Mouse (Mus musculus): ENCODE results near the gene Tbrg1. TPM values are rescaled to one million over a fixed set of nuclear protein-coding genes. Genes with fewer than 3 reads are reported as not detected.

The Tbrg1 gene
- 93.3 TPM for polyA plus RNA-seq (2012; fragmentation: generic; extraction: Trizol)

DNA sequence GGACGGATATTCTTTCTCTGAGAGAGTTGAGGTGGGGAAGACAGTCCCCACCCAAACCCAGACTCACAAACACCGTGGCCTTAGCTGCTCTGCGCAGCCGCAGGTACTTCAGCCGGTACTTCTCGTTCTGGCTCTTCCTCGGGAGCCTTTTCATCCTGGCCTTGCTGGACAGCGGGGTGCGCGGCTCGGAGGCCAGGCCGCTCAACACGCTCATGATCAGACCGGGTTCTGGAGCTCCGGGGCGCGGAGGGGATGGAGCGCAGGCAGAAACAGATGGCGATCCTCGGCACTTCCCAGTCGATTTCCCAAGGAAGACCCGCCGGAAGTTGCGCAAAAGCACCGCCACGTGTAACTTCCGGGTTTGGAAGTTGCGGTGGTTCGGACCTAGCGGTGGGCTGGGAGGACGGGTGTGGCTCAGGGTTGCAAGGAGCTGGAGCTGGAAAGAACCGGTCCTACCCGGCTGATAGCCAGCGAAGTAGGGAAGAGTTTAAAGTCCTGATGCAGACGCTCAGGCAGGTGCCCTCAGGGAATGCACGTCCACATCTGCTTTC lies at the start of gene Tbrg1:
Gene Tbrg1 (minus strand): TSS at position 382 of the 551 bp plus-strand sequence.
- TF ChIP-seq TCF3 (IDR thresholded peaks at IDR 0.05; ENCODE audit: insufficient read length, low read depth), result no peak
- peak; percentile 96 for TF ChIP-seq CEBPB (IDR thresholded peaks at IDR 0.05; ENCODE audit: insufficient read depth, poor library complexity, severe bottlenecking)
- TF ChIP-seq REST (IDR thresholded peaks at IDR 0.05; ENCODE audit: insufficient read depth, insufficient read length), result no peak
- peak; percentile 61 for TF ChIP-seq POLR2AphosphoS2 (IDR thresholded peaks at IDR 0.05; ENCODE audit: insufficient read length, low read depth)
- TF ChIP-seq MAX (IDR thresholded peaks at IDR 0.05; ENCODE audit: low read depth), result peak; percentile 61
- TF ChIP-seq POLR2A (IDR thresholded peaks at IDR 0.05; ENCODE audit: insufficient read length, low read depth), result peak; percentile 57
- TF ChIP-seq E2F4 (IDR thresholded peaks at IDR 0.05; ENCODE audit: insufficient read depth), result no peak
- TF ChIP-seq TCF12 (IDR thresholded peaks at IDR 0.05; ENCODE audit: insufficient read depth, poor library complexity, severe bottlenecking), result no peak
- peak in 1 of 3 experiments; percentile 2 for TF ChIP-seq MYOG (IDR thresholded peaks at IDR 0.05; ENCODE audit: control insufficient read depth in 1 of 3, insufficient read depth in 1 of 3, insufficient read length in 2 of 3, low read depth in 2 of 3)
- no peak for TF ChIP-seq USF1 (IDR thresholded peaks at IDR 0.05; ENCODE audit: low read depth)
- H3K27me3 ChIP-seq (ENCODE audit: control insufficient read depth, insufficient read depth, insufficient read length), result no peaks in the 10 kb centered on the region

DNA sequence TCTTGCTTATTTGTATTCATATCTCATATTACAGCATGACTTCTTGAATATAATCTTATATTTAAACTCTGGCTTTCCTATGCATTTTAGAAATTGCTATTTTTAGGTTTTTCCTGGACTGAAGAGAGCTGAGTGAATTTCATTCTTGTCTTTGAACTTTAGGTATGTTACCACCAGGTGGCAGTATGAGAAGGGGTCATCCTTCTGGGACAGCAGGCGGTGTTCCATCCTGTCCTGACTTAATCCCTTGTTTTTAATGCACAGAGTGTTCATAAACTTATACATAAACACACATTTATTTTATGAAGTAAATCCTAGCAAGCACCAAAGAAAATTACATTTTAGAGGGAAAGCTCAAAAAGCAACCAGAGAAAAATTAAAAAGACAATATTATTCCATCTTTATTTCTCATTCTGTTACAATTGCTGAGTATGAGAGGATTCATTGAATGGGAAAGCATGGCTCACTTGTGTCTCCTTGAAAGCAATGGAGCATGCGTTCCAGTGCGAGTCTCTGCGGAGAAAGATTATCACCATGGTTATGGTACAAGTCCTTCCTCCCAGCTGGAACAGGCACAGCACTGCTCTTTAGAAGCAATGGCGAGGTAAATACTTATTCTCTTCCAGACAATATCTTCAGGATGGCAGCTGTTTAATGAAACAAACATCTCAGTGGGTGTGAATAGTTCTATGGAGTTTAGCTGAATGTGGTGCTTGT lies 33.0 kb upstream of the Tbrg1 start:
- no peaks in the 10 kb centered on the region for H3K27me3 ChIP-seq (ENCODE audit: control insufficient read depth, insufficient read depth, insufficient read length)
- H3K4me2 ChIP-seq (ENCODE audit: low read depth), result no peak overlapping the region
- no peak for TF ChIP-seq MAX (IDR thresholded peaks at IDR 0.05; ENCODE audit: low read depth)
- TF ChIP-seq CEBPB (IDR thresholded peaks at IDR 0.05; ENCODE audit: insufficient read depth, poor library complexity, severe bottlenecking), result no peak
- H3ac ChIP-seq (ENCODE audit: control insufficient read depth, insufficient read length), result no peak overlapping the region
- no peaks in the 10 kb centered on the region for H3K79me2 ChIP-seq (ENCODE audit: control insufficient read depth, insufficient read depth)
- no peaks in the 10 kb centered on the region for H3K36me3 ChIP-seq (ENCODE audit: control insufficient read depth, insufficient read depth)
- no peak overlapping the region for H3K4me3 ChIP-seq

More for the DNA sequence above, at the start of gene Tbrg1:
- H3K36me3 ChIP-seq (ENCODE audit: control insufficient read depth, insufficient read depth), result peaks cover 20% of the 10 kb centered on the region
- H3K4me2 ChIP-seq (ENCODE audit: low read depth), result peak within 1 kb of the TSS; percentile 97
- peak within 1 kb of the TSS; percentile 12 for H3ac ChIP-seq (ENCODE audit: control insufficient read depth, insufficient read length)
- H3K79me2 ChIP-seq (ENCODE audit: control insufficient read depth, insufficient read depth), result peaks cover 20% of the 10 kb centered on the region
- peak within 1 kb of the TSS; percentile 97 for H3K4me3 ChIP-seq

DNA sequence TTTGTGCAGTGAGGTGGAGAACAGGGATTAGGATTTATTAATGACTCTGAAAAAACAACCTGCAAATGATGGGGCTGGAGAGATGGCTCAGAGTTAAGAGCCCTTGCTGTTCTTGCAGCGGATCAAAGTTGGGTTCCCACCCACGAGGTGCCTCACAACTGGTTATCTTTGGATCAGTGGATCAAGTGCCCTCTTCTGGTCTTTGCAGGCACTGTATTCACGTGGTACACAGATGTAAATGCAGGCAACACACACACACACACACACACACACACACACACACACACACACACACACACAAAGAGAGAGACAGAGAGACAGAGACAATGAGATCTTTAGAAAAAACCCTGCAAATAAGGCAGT lies 30.8 kb upstream of the Tbrg1 start:
- no peaks in the 10 kb centered on the region for H3K79me2 ChIP-seq (ENCODE audit: control insufficient read depth, insufficient read depth)
- no peaks in the 10 kb centered on the region for H3K27me3 ChIP-seq (ENCODE audit: control insufficient read depth, insufficient read depth, insufficient read length)
- no peaks in the 10 kb centered on the region for H3K36me3 ChIP-seq (ENCODE audit: control insufficient read depth, insufficient read depth)
- no peak overlapping the region for H3K4me2 ChIP-seq (ENCODE audit: low read depth)
- H3ac ChIP-seq (ENCODE audit: control insufficient read depth, insufficient read length), result no peak overlapping the region
- H3K4me3 ChIP-seq, result no peak overlapping the region
- TF ChIP-seq USF1 (IDR thresholded peaks at IDR 0.05; ENCODE audit: low read depth) (no peak), REST (IDR thresholded peaks at IDR 0.05; ENCODE audit: insufficient read depth, insufficient read length) (no peak), TCF12 (IDR thresholded peaks at IDR 0.05; ENCODE audit: insufficient read depth, poor library complexity, severe bottlenecking) (no peak)

DNA sequence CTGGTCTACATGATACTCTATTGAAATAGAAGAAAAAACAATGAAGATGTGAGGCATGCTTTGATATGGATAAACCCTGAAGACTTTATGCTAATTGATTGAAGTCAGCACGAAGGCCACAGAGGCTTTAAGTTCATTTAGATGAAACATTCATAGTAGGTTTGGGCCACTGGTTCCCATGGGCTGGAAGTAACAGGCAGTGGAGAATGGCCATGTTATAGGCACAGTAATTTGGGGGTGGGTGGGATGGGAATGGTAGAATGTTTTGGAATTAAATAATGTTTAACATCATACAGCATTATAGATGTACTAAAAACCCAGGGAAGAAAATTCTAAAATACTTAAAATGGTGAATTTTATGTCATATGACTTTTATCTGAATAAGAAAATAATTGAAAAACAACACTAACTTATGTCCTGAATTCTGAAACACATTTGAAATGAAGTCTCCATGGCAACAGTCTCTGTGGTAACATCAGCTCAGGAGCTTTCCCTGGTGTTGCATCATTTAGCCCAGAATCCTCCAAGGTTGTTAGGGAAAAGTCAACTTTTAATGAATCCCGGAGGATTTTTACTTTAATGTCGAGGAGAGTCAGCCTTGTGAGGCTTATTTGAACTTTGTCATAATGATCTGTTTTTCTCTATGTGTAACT lies 30.3 kb upstream of the Tbrg1 start:
- Histone ChIP-seq H3K27me3 (ENCODE audit: control insufficient read depth, insufficient read depth, insufficient read length) (no peaks in the 10 kb centered on the region), H3ac (ENCODE audit: control insufficient read depth, insufficient read length) (no peak overlapping the region), H3K4me3 (no peak overlapping the region), H3K4me2 (ENCODE audit: low read depth) (no peak overlapping the region), H3K79me2 (ENCODE audit: control insufficient read depth, insufficient read depth) (no peaks in the 10 kb centered on the region), H3K36me3 (ENCODE audit: control insufficient read depth, insufficient read depth) (no peaks in the 10 kb centered on the region)
- TF ChIP-seq E2F4 (IDR thresholded peaks at IDR 0.05; ENCODE audit: insufficient read depth), result no peak
- peak; percentile 85 for TF ChIP-seq CEBPB (IDR thresholded peaks at IDR 0.05; ENCODE audit: insufficient read depth, poor library complexity, severe bottlenecking)
- TF ChIP-seq TCF3 (IDR thresholded peaks at IDR 0.05; ENCODE audit: insufficient read length, low read depth), result no peak

DNA sequence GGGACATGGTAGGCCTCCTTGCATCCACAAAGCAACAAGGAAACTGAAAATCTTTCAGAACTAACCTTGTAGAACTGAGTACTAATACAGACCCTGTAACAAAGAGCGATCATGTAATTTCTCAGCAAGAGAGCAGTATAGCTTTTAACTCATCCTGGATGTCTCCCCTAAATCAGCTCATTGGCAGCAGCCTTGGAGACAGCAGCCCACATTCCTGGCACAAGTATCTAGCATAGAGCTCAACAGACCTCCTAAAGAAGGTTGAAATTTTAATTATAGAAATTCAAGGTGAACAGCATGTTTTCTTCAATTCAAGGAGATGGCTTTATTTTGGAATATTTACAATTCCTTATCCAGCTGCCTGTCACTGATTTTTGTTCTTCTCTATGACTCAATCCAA lies 24.0 kb upstream of the Tbrg1 start:
- Histone ChIP-seq H3K4me3 (no peak overlapping the region), H3K4me2 (ENCODE audit: low read depth) (no peak overlapping the region), H3K27me3 (ENCODE audit: control insufficient read depth, insufficient read depth, insufficient read length) (no peaks in the 10 kb centered on the region), H3ac (ENCODE audit: control insufficient read depth, insufficient read length) (no peak overlapping the region), H3K79me2 (ENCODE audit: control insufficient read depth, insufficient read depth) (no peaks in the 10 kb centered on the region), H3K36me3 (ENCODE audit: control insufficient read depth, insufficient read depth) (no peaks in the 10 kb centered on the region)
- TF ChIP-seq E2F4 (IDR thresholded peaks at IDR 0.05; ENCODE audit: insufficient read depth), result no peak
- TF ChIP-seq MAX (IDR thresholded peaks at IDR 0.05; ENCODE audit: low read depth), result no peak
- TF ChIP-seq POLR2A (IDR thresholded peaks at IDR 0.05; ENCODE audit: insufficient read length, low read depth), result no peak
- TF ChIP-seq TCF12 (IDR thresholded peaks at IDR 0.05; ENCODE audit: insufficient read depth, poor library complexity, severe bottlenecking), result no peak
- no peak for TF ChIP-seq USF1 (IDR thresholded peaks at IDR 0.05; ENCODE audit: low read depth)
- no peak for TF ChIP-seq REST (IDR thresholded peaks at IDR 0.05; ENCODE audit: insufficient read depth, insufficient read length)
- no peak for TF ChIP-seq MYOD1 (IDR thresholded peaks at IDR 0.05; ENCODE audit: control insufficient read depth in 1 of 3, insufficient read length in 2 of 3, low read depth in 2 of 3)
- no peak for TF ChIP-seq SRF (IDR thresholded peaks at IDR 0.05; ENCODE audit: control insufficient read depth, insufficient read length, low read depth)
- TF ChIP-seq TCF3 (IDR thresholded peaks at IDR 0.05; ENCODE audit: insufficient read length, low read depth), result no peak
- no peak for TF ChIP-seq CEBPB (IDR thresholded peaks at IDR 0.05; ENCODE audit: insufficient read depth, poor library complexity, severe bottlenecking)
- TF ChIP-seq MYOG (IDR thresholded peaks at IDR 0.05; ENCODE audit: control insufficient read depth in 1 of 3, insufficient read depth in 1 of 3, insufficient read length in 2 of 3, low read depth in 2 of 3), result no peak
- TF ChIP-seq POLR2AphosphoS2 (IDR thresholded peaks at IDR 0.05; ENCODE audit: insufficient read length, low read depth), result no peak

All from myocyte (in vitro differentiated cells).